Mouse (Mus musculus) stomach, postnatal 0 days (tissue): ENCODE results near the gene Zbtb32.

Experiments used
- CTCF ChIP-seq: IDR thresholded peaks from 2 replicates; pipeline ENCODE4 v1.5.1; 2016; ENCODE audit warnings: antibody characterized with exemption, low read depth, mild to moderate bottlenecking, moderate library complexity
- EP300 ChIP-seq: optimal IDR thresholded peaks from 2 replicates; pipeline ENCODE3; 2016; ENCODE audit warnings: antibody characterized with exemption

DNA sequence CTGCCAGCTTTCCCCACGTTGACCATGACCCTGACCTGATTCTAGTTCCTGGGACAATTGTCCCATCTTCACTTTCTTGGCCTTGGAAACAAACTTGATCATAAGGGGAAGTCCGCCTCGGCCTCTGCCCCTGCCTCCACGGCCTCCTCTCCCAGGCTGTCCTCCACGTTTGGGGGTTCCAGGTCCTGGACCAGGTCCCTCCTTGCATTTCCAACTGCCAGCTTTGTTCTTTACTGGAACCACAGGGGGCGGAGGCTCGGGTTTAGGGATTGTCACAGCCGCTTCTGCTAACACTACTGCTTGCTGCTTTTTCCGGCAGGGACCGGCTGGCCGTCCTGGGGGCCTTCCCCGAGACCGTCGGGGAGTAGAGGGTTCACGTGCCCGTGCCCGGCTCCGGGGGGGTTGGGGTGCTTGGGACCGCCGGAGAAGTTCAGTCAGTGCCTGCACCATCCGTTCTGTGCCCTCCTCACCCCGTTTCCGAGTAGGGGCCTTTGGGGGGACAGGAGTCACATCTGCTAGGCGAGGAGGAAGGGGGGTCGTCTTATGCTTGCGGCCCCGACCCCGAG is 12.2 kb downstream of the Zbtb32 start:
- TF ChIP-seq EP300 = no peak
- TF ChIP-seq CTCF = no peak
